Mouse (Mus musculus): Measurements from ENCODE around the gene Trim23.
"Not testable (repeated sequence)": the region's sequence is repeated elsewhere in the genome, so short reads cannot be mapped to it uniquely, and the experiment has no call there.

The Trim23 gene

DNA sequence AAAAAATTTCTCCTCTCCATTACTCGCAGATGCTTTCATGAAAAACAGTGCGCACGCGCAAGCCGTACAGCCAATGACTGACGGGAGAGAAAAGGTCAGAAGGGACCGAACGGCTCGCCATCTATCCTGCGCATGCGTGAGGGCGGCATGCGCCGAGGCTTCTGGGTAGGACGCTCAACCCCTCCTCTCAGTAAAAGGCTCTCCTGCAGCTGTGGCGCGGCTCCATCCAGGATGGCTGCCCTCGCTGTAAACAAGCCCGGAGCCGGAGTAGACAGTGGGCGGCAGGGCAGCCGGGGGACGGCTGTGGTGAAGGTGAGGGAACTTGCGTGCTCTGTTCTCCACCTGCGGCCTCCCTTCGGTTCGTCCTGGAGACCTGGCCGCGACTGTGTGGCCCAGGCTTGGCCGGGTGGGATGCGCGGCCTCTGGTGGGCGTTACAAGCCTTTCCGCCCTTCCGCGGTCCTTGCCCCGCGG, at the start of gene Trim23:
TSS of gene Trim23 (plus strand) at position 148 of the 472 bp plus-strand sequence.
- DNase-seq (ENCODE audit: low spot score) = peak; percentile 97

DNA sequence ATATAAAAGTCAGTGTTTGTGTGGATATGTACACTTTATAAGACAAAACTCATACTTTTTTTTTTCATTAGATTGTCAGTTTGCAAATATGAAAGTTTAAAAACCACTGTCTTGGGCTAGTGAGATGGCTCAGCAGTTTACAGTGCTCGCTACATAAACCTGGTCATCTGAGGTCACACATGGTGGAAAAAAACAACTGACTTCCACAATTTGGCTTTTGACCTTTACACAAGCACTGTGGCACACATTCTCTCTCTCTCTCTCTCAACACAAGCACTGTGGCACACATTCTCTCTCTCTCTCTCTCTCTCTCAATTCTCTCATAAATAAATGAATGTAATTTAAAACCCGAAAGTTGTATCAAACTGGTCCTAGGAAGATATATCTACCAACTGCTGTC, 46.0 kb upstream of the Trim23 start:
- DNase-seq (ENCODE audit: low spot score) = no peak

DNA sequence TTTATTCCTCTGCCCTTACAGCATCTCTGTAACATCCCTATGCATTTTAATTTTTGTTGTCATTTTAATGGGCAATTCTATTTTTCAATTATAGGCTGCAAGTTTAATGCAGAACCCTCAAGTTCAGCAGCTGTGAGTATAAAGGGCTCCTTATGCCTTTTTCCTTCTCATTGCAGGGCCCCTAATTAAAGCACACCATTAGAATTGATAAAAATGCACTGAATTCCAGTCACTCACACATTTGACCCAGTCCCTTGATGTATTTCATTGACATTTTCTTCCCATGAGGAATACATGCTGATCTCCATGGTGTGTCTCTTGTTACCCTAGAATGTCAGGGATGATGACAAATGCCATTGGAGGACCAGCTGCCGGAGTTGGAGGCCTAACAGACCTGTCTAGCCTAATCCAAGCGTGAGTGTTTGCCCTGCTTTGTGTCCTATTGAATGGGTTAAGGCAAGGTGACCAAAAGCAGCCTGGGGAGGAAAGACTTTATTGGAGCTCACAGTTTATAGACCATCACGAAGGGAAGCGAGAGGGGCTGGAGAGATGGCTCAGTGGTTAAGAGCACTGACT, 44.0 kb upstream of the Trim23 start:
- DNase-seq (ENCODE audit: low spot score) = no peak

DNA sequence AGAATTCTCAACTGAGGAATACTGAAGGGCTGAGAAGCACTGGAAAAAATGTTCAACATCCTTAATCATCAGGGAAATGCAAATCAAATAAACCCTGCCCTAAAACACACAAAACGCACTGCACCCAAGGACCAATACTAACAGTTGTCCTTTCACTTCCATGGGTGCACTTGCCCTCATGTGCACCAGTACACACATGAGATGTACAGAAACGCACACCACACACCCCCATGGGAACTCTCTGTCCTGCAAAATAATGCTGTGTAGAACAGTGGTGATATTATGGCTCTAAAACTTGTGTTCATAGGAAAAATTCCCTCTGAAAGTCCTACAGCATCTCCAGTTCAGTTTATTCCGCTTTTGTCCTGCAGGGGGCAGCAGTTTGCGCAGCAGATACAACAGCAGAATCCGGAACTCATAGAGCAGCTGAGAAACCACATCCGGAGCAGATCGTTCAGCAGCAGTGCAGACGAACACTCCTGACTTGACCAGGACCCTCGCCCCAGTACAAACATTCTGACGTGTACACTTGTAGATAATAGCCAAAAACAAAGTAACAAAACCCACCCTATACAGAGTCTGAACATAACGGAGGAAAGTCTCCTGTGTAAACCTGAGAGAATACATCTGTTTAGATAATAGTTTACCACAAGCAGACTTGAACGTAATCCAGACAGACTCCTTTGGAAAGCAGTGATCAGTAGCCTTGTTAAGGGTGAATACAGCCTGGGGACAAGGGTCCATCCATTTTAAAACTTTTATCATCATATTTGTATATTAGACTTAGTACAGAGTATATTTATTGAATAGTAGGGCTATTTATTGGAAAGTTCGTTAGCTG, 39.0 kb upstream of the Trim23 start:
- DNase-seq (ENCODE audit: low spot score) = peak; percentile 68

DNA sequence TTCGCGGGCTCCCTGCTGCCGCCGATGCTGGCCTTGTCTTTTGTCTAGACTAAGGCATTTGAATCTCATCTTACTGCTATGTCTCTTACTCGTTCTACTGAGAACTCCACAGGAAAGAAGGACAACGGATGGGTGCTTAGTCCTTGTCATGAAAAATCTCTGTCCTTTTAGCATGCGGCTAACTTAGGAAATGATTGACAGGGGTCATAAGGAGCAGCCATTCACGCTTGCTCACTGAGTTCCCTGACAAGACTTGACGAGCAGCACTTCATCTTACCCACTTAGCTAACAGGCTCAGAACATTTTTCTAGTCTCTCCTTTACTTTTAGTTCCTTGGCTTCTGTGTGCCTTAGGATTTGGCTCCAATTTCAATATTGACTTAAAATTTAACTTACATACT, 33.7 kb upstream of the Trim23 start:
- no peak for DNase-seq (ENCODE audit: low spot score)

DNA sequence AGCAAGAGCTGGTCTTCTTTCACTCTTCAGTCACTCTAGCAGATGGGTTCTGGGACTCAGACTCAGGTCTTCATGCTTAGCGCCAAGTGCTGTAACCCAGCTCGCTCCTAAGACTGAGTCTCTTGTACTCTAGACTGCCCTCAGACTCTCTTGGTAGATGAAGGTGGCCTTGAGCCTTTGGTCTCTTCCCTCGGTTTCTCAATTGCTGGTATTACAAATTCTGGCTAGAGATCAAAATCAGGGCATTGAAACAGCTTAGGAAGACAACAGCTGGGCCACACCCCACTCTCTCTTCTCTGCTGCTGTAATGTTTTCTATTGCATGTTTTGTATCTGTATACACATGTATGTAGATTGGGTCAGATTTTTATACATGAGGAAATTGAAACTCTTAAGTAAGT, 33.0 kb upstream of the Trim23 start:
- DNase-seq (ENCODE audit: low spot score) = no peak

DNA sequence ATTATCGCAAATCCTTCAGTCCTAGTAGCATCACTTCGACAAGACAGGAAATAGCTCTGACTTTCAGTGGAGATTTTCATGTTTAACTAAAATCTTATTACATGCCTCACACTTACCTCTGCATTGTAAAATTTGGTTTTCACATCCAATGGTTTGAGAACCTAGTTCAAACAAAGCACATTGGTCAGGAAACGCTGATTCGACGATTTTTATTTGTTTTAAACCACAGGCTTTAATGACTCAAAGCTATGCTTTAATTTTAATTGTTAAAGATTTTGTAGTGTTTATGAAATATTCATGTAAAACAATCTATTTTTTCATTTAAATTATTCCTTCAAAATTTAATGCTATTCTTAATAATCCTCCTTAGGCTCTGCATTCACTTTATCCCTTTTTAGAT, 24.4 kb upstream of the Trim23 start:
- no peak for DNase-seq (ENCODE audit: low spot score)

DNA sequence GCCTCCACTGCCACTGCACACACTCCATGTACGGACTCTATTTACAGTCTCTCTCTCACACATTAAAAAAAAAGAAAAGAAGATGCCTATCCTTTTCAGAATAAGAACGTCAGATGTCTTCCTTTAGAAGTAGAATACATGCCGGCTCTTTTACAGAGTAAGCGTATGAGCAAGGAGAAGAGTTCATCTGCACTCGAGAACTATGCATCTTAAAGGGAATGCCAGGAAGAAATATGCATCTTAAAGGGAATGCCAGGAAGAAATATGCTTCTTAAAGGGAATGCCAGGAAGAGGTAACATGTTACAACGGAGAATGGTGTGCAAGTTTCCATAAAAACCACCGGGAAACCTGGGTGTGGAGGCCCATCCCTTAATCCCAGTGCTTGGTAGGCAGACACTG, 23.5 kb upstream of the Trim23 start:
- DNase-seq (ENCODE audit: low spot score) = no peak

DNA sequence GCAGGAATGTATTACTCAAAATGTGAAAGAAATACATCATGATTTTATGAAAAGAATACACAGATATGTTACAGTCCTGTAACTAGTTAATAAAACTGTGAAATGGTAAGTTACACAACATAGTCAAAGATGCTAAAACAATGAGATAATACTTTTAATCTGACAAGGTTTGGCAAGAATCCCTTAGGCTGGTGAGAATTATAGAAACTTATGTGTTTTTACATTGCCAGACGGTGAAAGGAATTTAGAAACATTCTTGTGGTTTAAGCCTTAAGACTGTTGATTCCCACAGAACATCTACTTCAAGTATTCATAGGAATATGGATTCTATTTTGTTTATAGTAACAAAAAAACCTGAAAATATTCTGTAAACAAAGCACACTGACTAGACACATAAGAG, 22.9 kb upstream of the Trim23 start:
- DNase-seq (ENCODE audit: low spot score) = no peak

DNA sequence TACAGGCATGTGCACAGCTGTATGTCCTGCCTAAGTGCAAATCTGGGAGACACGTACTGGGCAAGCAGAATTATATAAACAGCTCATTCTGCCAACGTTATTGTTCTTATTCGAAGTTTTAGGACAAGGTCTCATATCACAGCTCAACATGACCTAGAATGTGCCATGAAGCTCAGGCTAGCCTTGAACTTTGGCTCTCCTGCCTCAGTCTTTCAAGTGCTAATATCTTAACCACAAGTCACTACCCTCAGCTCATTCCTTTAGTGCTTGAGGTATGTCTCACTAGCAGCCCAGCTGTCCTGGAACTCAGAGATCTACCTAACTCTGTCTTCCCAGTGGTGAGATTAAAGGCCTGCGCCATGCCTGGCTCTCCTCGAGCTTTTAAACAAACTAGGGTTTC, 6.9 kb upstream of the Trim23 start:
- no peak for DNase-seq (ENCODE audit: low spot score)

DNA sequence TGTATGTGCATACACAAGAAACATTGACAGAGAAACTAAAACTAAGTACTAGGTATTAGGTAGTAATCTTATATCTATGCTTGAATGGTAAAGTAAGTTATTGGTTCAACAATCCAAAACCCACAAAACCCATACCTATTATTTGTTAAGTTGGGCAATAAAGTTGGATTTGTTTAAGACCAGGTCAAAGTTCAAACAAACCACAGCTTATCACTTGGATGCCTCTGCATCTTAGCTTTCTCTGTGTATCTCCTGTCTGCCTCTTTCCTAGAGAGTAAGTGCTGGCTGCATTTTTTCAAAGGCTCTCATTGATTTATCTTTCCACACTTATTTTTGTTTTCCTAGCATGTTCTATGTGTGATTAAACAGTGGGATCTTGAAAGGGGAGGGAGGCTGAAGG, 6.1 kb upstream of the Trim23 start:
- DNase-seq (ENCODE audit: low spot score) = no peak

DNA sequence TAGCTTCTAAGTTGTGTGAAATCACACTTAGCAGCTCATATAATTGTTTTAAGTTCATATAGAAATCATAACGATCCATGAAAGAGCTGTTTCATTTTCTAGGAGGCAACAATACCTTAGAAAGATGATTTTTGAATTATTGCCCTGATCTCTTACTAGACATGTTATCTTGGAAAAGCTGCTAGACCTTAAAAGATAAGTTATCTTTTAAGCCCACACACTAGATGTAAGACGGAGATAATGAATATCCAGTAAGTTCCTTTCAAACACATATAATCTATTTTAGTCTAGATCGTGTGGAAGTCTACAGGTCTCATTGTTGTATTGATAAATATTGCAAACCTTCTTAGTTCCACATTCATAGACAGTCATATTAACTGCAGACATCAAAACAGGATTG, 1.7 kb upstream of the Trim23 start:
- no peak for DNase-seq (ENCODE audit: low spot score)

DNA sequence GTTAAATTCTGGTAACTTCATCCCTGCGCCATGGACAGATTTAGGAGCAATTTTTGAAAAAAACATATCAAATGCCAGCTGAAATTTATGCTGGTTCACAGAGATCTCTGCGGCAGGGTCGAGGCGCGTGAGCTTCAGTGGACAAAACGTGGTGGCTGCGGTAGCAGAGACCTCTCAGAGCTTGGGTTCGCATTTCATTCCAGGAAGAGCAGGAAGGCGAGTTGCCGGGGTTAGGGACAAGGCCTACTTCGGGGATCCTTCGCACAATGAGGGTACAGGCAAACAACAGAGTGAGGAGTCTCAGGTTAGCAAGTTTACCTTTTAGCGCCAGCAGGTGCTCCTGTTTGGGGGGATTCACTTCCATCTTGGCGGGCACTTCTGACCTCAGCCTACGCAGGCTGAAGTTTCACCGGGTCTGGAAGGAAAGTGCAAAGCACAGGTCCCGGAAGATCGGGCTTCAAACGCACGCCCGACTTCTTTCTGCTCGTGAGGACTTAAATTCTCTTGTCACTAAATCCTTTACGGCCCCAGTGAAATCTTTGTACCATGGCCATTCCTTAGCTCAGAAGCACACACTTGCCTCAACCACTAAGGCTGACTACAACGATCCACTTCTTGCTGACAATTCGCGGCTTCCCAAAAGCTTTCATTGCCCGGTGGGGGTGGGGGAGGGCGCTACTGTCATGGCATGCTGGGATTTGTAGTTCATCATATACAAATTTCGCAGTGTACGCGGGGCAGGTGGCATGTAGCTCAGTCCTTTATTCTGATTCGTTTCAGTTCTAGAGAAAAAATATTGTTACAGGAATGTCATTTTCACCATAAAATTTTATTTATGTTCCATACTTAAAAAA, 574 bp upstream of the Trim23 start, which contains the start of gene Trappc13:
TSS of gene Trappc13 (minus strand) at position 674 of the 854 bp plus-strand sequence.
- peak; percentile 72 for DNase-seq (ENCODE audit: low spot score)

DNA sequence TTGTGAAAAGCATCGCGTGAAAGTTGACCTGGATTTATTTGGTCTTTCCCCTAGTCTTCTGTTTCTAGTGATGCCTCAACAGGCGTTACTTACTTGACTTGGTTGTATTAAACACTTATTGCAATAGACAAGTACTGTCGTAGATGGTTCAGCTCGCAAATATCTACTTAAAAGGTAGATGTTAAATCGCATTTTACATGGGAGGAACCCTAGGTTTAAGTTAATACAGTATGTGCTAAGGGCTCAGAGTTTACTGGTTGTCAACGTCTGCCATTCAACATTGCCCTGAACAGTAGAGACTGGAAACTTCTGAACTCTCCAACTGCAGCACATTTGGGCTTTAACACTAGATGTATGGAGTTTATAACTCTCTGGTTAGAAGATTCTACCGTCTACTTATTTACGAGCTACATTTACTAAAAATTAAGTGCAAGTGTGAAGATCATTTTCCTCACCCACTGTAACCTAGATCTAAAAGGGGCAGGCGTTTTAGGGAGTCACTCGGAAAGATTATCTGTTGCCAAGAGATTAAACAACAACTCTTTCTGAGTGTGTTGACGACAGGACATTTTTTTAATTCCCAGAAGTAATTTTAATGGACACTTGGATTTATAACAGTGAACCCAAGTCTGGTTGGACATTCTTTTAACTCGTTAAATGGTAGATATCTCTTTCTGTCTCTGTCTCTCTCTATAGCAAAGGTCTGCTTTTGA, 735 bp downstream of the Trim23 start:
- no peak for DNase-seq (ENCODE audit: low spot score)

DNA sequence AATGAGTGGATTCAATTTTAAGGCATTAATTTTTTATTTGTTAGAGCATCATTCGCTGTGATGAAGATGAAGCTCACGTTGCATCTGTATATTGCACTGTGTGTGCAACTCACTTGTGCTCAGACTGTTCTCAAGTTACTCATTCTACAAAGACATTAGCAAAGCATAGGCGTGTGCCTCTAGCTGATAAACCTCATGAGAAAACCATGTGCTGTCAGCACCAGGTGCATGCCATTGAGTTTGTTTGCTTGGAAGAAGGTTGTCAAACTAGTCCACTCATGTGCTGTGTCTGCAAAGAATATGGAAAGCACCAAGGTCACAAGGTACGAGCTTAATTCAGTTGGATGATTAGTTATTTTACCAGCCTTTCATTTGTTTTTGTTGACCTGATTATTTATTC, 8.8 kb downstream of the Trim23 start:
- DNase-seq (ENCODE audit: low spot score) = no peak

DNA sequence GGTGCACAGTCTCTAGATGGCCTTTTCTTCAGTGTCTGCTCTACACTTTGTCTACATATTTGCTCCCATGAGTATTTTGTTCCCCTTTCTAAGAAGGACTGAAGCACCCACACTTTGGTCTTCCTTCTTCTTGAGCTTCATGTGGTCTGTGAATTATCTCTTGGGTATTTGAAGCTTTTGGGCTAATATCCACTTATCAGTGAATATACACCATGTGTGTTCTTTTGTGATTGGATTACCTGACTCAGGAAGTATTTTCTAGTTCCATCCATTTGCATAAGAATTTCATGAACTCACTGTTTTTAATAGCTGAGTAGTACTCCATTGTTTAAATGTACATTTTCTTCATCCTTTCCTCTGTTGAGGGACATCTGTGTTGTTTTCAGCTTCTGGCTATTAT, 17.3 kb downstream of the Trim23 start:
- not testable (repeated sequence) for DNase-seq (ENCODE audit: low spot score)

DNA sequence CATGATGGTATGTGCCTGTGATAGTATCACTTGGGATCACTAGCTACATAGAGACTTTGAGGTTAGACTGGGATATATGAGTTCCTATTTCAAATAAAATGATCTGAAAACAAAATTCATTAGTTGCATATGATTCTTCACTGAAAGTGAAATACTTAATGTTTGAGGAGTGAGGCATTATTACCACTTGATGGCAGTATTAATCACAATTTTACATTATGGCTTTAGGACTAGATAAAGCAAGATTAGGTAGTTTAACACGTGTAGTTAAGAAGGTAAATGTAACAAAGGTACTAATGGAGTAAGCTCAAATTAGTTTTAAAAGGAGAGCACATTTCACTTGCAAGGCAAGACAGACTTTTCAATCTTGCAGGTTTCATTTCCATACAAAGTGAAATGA, 25.7 kb downstream of the Trim23 start:
- no peak for DNase-seq (ENCODE audit: low spot score)

DNA sequence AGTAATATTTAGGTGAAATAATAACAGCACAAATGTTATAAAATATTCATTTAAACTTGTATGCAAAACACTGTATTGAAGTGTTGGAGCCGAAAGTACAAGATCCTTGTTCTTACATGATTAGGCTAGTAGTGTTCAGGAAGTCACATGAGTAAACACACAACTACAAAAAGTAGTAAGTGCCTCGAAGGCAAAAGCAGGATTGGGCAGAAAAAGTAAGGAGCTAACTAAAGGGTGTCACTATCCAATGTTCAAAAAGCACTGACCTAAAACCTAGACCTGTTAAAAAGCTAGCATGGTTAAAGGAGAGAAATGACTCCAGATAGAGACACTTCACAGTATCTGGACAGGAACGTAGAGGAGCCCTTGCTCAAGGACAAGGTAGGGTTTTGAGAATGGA, 48.9 kb downstream of the Trim23 start:
- DNase-seq (ENCODE audit: low spot score) = no peak

DNA sequence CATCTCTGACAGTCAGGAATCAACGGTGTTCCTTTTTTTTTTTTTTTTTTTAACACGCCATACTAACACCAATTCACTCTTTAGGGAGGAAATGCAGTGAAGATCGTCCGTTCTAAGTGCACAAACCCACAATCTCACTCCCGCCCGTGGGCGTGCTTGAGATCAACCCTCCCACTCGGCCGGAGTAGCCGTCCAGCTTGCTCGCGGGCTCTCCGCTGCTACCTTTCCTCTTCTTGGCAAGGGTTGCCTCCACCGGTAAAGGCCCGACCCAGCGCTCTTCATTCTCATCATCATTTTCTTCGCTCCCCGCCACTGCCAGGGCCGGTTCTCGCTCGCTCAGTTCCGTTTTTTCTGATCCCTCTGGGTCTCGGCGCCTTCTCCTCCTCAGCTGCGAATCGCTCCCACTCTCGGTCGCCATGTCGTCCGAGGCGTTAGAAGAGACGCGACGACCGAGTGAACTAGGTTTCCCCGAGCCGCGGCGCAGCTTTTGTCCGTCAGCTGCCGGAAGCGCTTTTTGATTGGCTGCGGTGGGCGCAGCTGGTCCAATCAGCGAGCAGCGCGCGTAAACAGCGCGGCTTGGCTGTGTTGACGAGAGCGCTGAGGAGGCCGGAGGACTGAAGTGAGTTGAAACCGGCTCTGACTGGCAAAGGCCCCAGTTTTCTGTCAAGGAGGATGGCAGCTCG, 49.9 kb downstream of the Trim23 start, which contains the start of the genes Cenpk and Ppwd1:
TSS of gene Cenpk (plus strand) at position 228 of the 683 bp plus-strand sequence.
TSS of gene Ppwd1 (minus strand) at position 460 of the 683 bp plus-strand sequence.
- DNase-seq (ENCODE audit: low spot score) = peak; percentile 96

DNA sequence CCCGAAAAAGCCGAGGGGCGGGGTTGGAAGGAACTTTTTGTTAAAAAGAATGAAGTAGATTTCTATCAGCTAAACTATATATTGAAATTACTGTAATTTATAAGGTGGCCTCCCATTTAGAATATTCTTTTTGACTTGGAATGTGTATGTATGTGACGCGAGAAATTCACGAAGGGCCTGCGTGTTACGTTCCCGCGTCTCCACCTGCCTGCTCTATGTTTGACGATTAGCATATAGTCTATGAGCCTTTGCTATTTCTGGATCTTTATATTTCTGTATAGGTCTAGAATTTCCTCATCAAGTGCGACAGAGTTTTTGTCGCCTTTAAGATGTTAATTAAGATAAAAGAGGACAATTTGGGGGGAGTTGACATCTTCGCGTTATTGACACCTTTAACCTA, 50.6 kb downstream of the Trim23 start:
- DNase-seq (ENCODE audit: low spot score) = no peak
